Mouse (Mus musculus): Measurements from ENCODE around the gene Tshb.

DNA sequence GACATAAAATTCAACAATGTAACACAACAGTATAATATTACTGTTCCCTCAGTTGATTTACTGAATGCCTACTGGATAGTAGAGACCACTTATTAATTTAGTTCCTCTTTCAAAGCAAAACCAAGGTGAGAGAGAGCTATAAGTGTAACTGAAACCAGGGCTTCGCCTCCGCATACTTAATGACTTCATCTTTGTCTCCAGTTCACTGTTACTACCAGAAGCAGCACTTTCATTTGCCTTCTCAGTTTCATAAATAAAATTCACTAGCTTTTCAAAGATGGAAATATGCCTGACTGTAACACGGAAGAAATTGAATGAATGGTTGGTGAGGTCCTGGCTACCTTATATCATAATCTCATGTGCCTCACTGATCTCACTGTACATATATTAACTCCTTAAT is 49.5 kb downstream of the Tshb start:
- TF ChIP-seq POLR2A (IDR thresholded peaks at IDR 0.05; ENCODE audit: insufficient read depth, low read length) (no peak), CTCF (IDR thresholded peaks at IDR 0.05; ENCODE audit: low read depth, low read length) (no peak), EP300 (IDR thresholded peaks at IDR 0.05; ENCODE audit: insufficient read depth, low read depth, low read length) (no peak)
